In genomic region chr5:124112531-124112930, GRCm38 (mm10) we compare ENCODE assay signal across 8 mouse cellular contexts. TPM values are rescaled to one million over a fixed set of nuclear protein-coding genes. Genes with fewer than 3 reads are reported as not detected.
DNase-seq lines count a peak whose midpoint lies in the region; ATAC-seq and TF ChIP-seq lines count a peak whose summit lies in the region.

No protein-coding gene starts in this region.

- no peak for DNase-seq in neural tube, embryonic 11.5 days (ENCODE audit: low spot score)
- no peak for DNase-seq in neural tube, embryonic 10.5 days (ENCODE audit: extremely low spot score, low spot score)
- DNase-seq in lung, adult 2 months, result no peak
- DNase-seq in cerebellum, postnatal 25 days, result no peak
- no peak for DNase-seq in left cerebral cortex, adult 8-10 months (ENCODE audit: low spot score in 2 of 2)

- H3K27ac ChIP-seq in neural tube, embryonic 11.5 days (ENCODE audit: low read depth, low read length), result 0 out of 2 replicates have a peak overlapping the region, but pooled peaks have one; percentile 64
- peak overlapping the region; percentile 33; the same call in 1 of the 2 replicates for H3K27ac ChIP-seq in cortical plate, adult 2 months (ENCODE audit: insufficient read depth, low read length)
- peak overlapping the region; percentile 95 for H3K27ac ChIP-seq in hindbrain, embryonic 16.5 days (ENCODE audit: low read depth, low read length)
- peak overlapping the region; percentile 93 for H3K27ac ChIP-seq in stomach, embryonic 15.5 days

- H3K27me3 ChIP-seq in neural tube, embryonic 11.5 days (ENCODE audit: control insufficient read depth, insufficient read depth, low read length), result no peaks in the 10 kb centered on the region
- no peaks in the 10 kb centered on the region for H3K27me3 ChIP-seq in hindbrain, embryonic 16.5 days (replicated peaks; ENCODE audit: control insufficient read depth, insufficient read depth, low read length)
- no peaks in the 10 kb centered on the region for H3K27me3 ChIP-seq in stomach, embryonic 15.5 days (replicated peaks)

- TF ChIP-seq CTCF in cortical plate, adult 2 months (IDR thresholded peaks at IDR 0.05; ENCODE audit: extremely low read depth, insufficient read depth, low read length), result no peak
- no peak for TF ChIP-seq CTCF in lung, adult 2 months (IDR thresholded peaks at IDR 0.05; ENCODE audit: insufficient read depth, low read length)

- ATAC-seq in neural tube, embryonic 11.5 days (ENCODE audit: insufficient read depth, low FRiP score, low TSS enrichment), result no peak; the same call in 1 of the 2 replicates
- no peak for ATAC-seq in hindbrain, embryonic 16.5 days
- ATAC-seq in stomach, embryonic 15.5 days (ENCODE audit: insufficient read depth, low FRiP score, low read depth), result peak; percentile 2; the same call in 1 of the 2 replicates

- H3K36me3 ChIP-seq in neural tube, embryonic 11.5 days (ENCODE audit: control insufficient read depth, insufficient read depth, low read length), result no peaks in the 10 kb centered on the region; the same call in 1 of the 2 replicates
- H3K36me3 ChIP-seq in hindbrain, embryonic 16.5 days (ENCODE audit: control insufficient read depth, insufficient read depth, low read length), result no peaks in the 10 kb centered on the region
- H3K36me3 ChIP-seq in stomach, embryonic 15.5 days, result 0 out of 2 replicates have a peak, but pooled peaks cover 5% of the 10 kb centered on the region

- H3K9me3 ChIP-seq in neural tube, embryonic 11.5 days (ENCODE audit: control insufficient read depth, low read length), result no peaks in the 10 kb centered on the region
- H3K9me3 ChIP-seq in hindbrain, embryonic 16.5 days (ENCODE audit: control insufficient read depth, low read length), result no peaks in the 10 kb centered on the region
- no peaks in the 10 kb centered on the region for H3K9me3 ChIP-seq in stomach, embryonic 15.5 days

- peak overlapping the region; percentile 71 for H3K9ac ChIP-seq in neural tube, embryonic 11.5 days (ENCODE audit: low read length)
- peak overlapping the region; percentile 88 for H3K9ac ChIP-seq in hindbrain, embryonic 16.5 days (ENCODE audit: low read depth, low read length)
- H3K9ac ChIP-seq in stomach, embryonic 15.5 days, result peak overlapping the region; percentile 69

- H3K4me3 ChIP-seq in neural tube, embryonic 11.5 days (ENCODE audit: low read depth, low read length), result peak overlapping the region; percentile 86
- H3K4me3 ChIP-seq in cortical plate, adult 2 months (ENCODE audit: insufficient read depth, low read length), result peak overlapping the region; percentile 94
- peak overlapping the region; percentile 61 for H3K4me3 ChIP-seq in hindbrain, embryonic 16.5 days (ENCODE audit: low read length)
- peak overlapping the region; percentile 96 for H3K4me3 ChIP-seq in lung, adult 2 months (replicated peaks; ENCODE audit: extremely low read depth, low read depth, low read length)
- H3K4me3 ChIP-seq in stomach, embryonic 15.5 days (replicated peaks), result peak overlapping the region; percentile 97

- WGBS in neural tube, embryonic 11.5 days, result 5% methylated on average over 18 of the region's 18 CpGs
- WGBS in hindbrain, embryonic 16.5 days, result under 1% methylated on average over 18 of the region's 18 CpGs
- WGBS in lung, adult 2 months, result under 1% methylated on average over 18 of the region's 18 CpGs
- 1% methylated on average over 18 of the region's 18 CpGs for WGBS in stomach, embryonic 15.5 days

- H3K4me1 ChIP-seq in neural tube, embryonic 11.5 days (ENCODE audit: control insufficient read depth, insufficient read depth, low read length), result peaks cover 15% of the 10 kb centered on the region
- no peaks in the 10 kb centered on the region; the same call in 1 of the 2 replicates for H3K4me1 ChIP-seq in cortical plate, adult 2 months (ENCODE audit: control insufficient read depth, insufficient read depth, low read length)
- H3K4me1 ChIP-seq in hindbrain, embryonic 16.5 days (ENCODE audit: control insufficient read depth, insufficient read depth, low read depth, low read length), result peaks cover 30% of the 10 kb centered on the region
- H3K4me1 ChIP-seq in lung, adult 2 months (ENCODE audit: control insufficient read depth, insufficient read depth, low read length), result peaks cover 17% of the 10 kb centered on the region
- H3K4me1 ChIP-seq in stomach, embryonic 15.5 days, result peaks cover 35% of the 10 kb centered on the region

- TF ChIP-seq POLR2A in cortical plate, adult 2 months (IDR thresholded peaks at IDR 0.05; ENCODE audit: extremely low read depth, insufficient read depth, low read length), result no peak
- no peak for TF ChIP-seq POLR2A in lung, adult 2 months (IDR thresholded peaks at IDR 0.05; ENCODE audit: borderline replicate concordance, extremely low read depth, low read depth, low read length)

- H3K4me2 ChIP-seq in neural tube, embryonic 11.5 days (ENCODE audit: low read depth), result peak overlapping the region; percentile 81
- H3K4me2 ChIP-seq in hindbrain, embryonic 16.5 days (ENCODE audit: low read length), result peak overlapping the region; percentile 60
- H3K4me2 ChIP-seq in stomach, embryonic 15.5 days, result peak overlapping the region; percentile 93

RNA-seq across cellular contexts. Expression of gene Ogfod2, which starts 0.4 kb away (rescaled TPM):
- 17.4 and 18.0 TPM in 2 replicates for polyA plus RNA-seq in neural tube, embryonic 11.5 days (2014; fragmentation: Nextera tagmentation; extraction: Ambion mirVana)
- 43.2 and 45.1 TPM in 2 replicates for polyA plus RNA-seq in cortical plate, adult 2 months (2012; rRNA removed)
- 41.9 and 44.2 TPM in 2 replicates for polyA plus RNA-seq in hindbrain, embryonic 16.5 days (2015; fragmentation: Nextera tagmentation; extraction: Ambion mirVana)
- 42.4 and 52.2 TPM in 2 replicates for polyA plus RNA-seq in lung, adult 2 months (2012; rRNA removed)
- 24.2 and 25.7 TPM in 2 replicates for polyA plus RNA-seq in stomach, embryonic 15.5 days (2015; fragmentation: Nextera tagmentation; extraction: Ambion mirVana)
- total RNA-seq in left cerebral cortex, adult 8-10 months (2022), result 10 to 100 TPM; 29.4 to 36.2 (median 32.3) TPM

RNA-seq across cellular contexts. Expression of gene Arl6ip4, which starts 3.4 kb away (rescaled TPM):
- 84.7 and 88.9 TPM in 2 replicates for polyA plus RNA-seq in neural tube, embryonic 11.5 days (2014; fragmentation: Nextera tagmentation; extraction: Ambion mirVana)
- 72.5 and 78.9 TPM in 2 replicates for polyA plus RNA-seq in cortical plate, adult 2 months (2012; rRNA removed)
- 75.3 and 81.1 TPM in 2 replicates for polyA plus RNA-seq in hindbrain, embryonic 16.5 days (2015; fragmentation: Nextera tagmentation; extraction: Ambion mirVana)
- 32.3 and 33.6 TPM in 2 replicates for polyA plus RNA-seq in lung, adult 2 months (2012; rRNA removed)
- polyA plus RNA-seq in stomach, embryonic 15.5 days (2015; fragmentation: Nextera tagmentation; extraction: Ambion mirVana), result 101 and 102 TPM in 2 replicates
- total RNA-seq in left cerebral cortex, adult 8-10 months (2022), result 10 to 100 TPM; 58.5 to 70.6 (median 61.2) TPM

RNA-seq across cellular contexts. Expression of gene Abcb9, which starts 16.9 kb away (rescaled TPM):
- polyA plus RNA-seq in neural tube, embryonic 11.5 days (2014; fragmentation: Nextera tagmentation; extraction: Ambion mirVana), result 1.7 TPM in 2 replicates
- 35.5 and 37.8 TPM in 2 replicates for polyA plus RNA-seq in cortical plate, adult 2 months (2012; rRNA removed)
- 27.2 and 28.1 TPM in 2 replicates for polyA plus RNA-seq in hindbrain, embryonic 16.5 days (2015; fragmentation: Nextera tagmentation; extraction: Ambion mirVana)
- polyA plus RNA-seq in lung, adult 2 months (2012; rRNA removed), result 7.7 and 7.8 TPM in 2 replicates
- 3.4 TPM in 2 replicates for polyA plus RNA-seq in stomach, embryonic 15.5 days (2015; fragmentation: Nextera tagmentation; extraction: Ambion mirVana)
- total RNA-seq in left cerebral cortex, adult 8-10 months (2022), result 10 to 100 TPM; 54.5 to 61.4 (median 56.3) TPM

Comparison
In these comparisons a context has a peak if more than half of its experiments do, and no peak if none do; other contexts are left out.
1. H3K27ac ChIP-seq: peak in every context shown above with its lines; median percentile 95 in hindbrain, embryonic 16.5 days; 93 in stomach, embryonic 15.5 days; 64 in neural tube, embryonic 11.5 days; 33 in cortical plate, adult 2 months.